Mouse (Mus musculus): ENCODE data around the gene Gucy2c.

DNA sequence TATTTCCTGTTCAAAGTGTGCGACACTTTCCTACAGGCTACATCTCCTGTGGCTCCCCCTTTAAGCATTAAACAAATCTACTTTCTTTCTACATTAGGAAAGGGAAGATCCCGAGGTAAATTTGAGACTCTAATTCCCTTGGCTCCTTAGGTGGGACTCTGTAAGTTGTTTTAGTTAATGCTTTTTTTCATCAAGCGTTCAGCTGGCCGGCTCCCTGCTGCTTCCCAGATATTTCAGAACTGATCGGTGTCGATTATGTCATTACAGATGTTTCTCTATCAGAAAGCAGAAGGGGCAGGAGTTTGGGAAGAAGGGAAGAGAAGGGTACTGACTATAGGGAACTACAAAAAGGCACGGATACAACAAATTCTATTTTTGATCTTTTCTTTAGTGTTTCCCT lies 45.6 kb upstream of the Gucy2c start:
- TF ChIP-seq CTCF (IDR thresholded peaks at IDR 0.05 in 2 of 3, conservative IDR thresholded peaks at IDR 0.05 in 1 of 3; ENCODE audit: control insufficient read depth in 1 of 3, insufficient read depth in 1 of 3, low read depth in 2 of 3, low read length in 3 of 3, poor library complexity in 1 of 3, severe bottlenecking in 1 of 3), result no peak
- TF ChIP-seq POLR2A (IDR thresholded peaks at IDR 0.05; ENCODE audit: control insufficient read depth in 1 of 2, insufficient read depth in 1 of 2, low read depth in 1 of 2, low read length in 2 of 2, poor library complexity in 1 of 2), result no peak; a peak in 1 of 4 replicates
- no peak for TF ChIP-seq ZKSCAN1 (IDR thresholded peaks at IDR 0.05; ENCODE audit: low read depth, low read length)
- no peak for TF ChIP-seq E2F4 (IDR thresholded peaks at IDR 0.05; ENCODE audit: borderline replicate concordance, low read depth, low read length)
- no peak for TF ChIP-seq MAFK (IDR thresholded peaks at IDR 0.05; ENCODE audit: borderline replicate concordance, low read depth, low read length)
- no peak for TF ChIP-seq MYB (IDR thresholded peaks at IDR 0.05; ENCODE audit: low read depth, low read length)
- TF ChIP-seq USF2 (IDR thresholded peaks at IDR 0.05; ENCODE audit: borderline replicate concordance in 1 of 2, insufficient read depth in 1 of 2, low read depth in 1 of 2, low read length in 2 of 2), result no peak

Data from MEL (cell line).